Mouse (Mus musculus) CH12.LX (cell line): ENCODE measurements around the gene Myh2. TPM values are rescaled to one million over a fixed set of nuclear protein-coding genes. Genes with fewer than 3 reads are reported as not detected.

Experiments
- DNase-seq: peaks from one replicate; pipeline ENCODE4 v3.0.0-alpha.2; 2013; ENCODE audit errors: extremely low read depth
- H3K27ac ChIP-seq: 2 replicates; pipeline ENCODE4 v1.5.1; 2012; ENCODE audit warnings: low read depth, mild to moderate bottlenecking, control low read depth, moderate library complexity; ENCODE audit not compliant: insufficient read depth
- H3K27me3 ChIP-seq: replicated peaks from 2 replicates; pipeline ENCODE3; 2012; ENCODE audit warnings: inconsistent platforms
- H3K36me3 ChIP-seq, 2 experiments: replicated peaks in 1 of 2; 2 replicates each; pipeline versions ENCODE3 to v1.6.1; 2012; ENCODE audit warnings: inconsistent platforms in 1 of 2, low read length in 1 of 2, mild to moderate bottlenecking in 1 of 2, mixed read lengths in 1 of 2, moderate library complexity in 1 of 2; ENCODE audit not compliant: control insufficient read depth in 1 of 2, insufficient read depth in 1 of 2
- H3K4me1 ChIP-seq, 2 experiments: 2 replicates each; pipeline ENCODE4 v1.6.1; 2012; ENCODE audit warnings: inconsistent platforms in 1 of 2, moderate library complexity in 1 of 2; ENCODE audit not compliant: insufficient read depth in 2 of 2, control insufficient read depth in 1 of 2
- H3K4me2 ChIP-seq: 2 replicates; pipeline ENCODE4 v1.6.1; 2012; ENCODE audit warnings: low read depth, mild to moderate bottlenecking, control low read depth; ENCODE audit not compliant: poor library complexity, insufficient read depth, severe bottlenecking
- H3K4me3 ChIP-seq, 3 experiments: fragments of 150-350 bp in 1 of 3; sonication (generic) in 1 of 3; replicated peaks in 1 of 3; 2 replicates each; pipeline versions ENCODE3 to v1.5.1; 2011 to 2012; ENCODE audit warnings: low read depth in 2 of 3, low read length in 2 of 3, mild to moderate bottlenecking in 2 of 3, moderate library complexity in 2 of 3, control low read depth in 1 of 3, improper control_type of control experiment in 1 of 3, inconsistent platforms in 1 of 3, mixed read lengths in 1 of 3; ENCODE audit not compliant: poor library complexity in 1 of 3
- H3K79me2 ChIP-seq: replicated peaks from 2 replicates; pipeline ENCODE4 v1.6.1; 2012; ENCODE audit warnings: mild to moderate bottlenecking, moderate library complexity; ENCODE audit not compliant: control insufficient read depth, poor library complexity, insufficient read depth, severe bottlenecking; ENCODE audit errors: extremely low read depth
- H3K9ac ChIP-seq: 2 replicates; pipeline ENCODE4 v1.6.1; 2012; ENCODE audit warnings: low read depth, mild to moderate bottlenecking, control low read depth, moderate library complexity; ENCODE audit not compliant: insufficient read depth
- H3K9me3 ChIP-seq: replicated peaks from 2 replicates; pipeline ENCODE3; 2012; ENCODE audit warnings: low read length, inconsistent platforms, mixed read lengths
- CHD2 ChIP-seq: IDR thresholded peaks from 2 replicates; pipeline ENCODE4 v1.6.1; 2011; ENCODE audit warnings: low read length, improper control_type of control experiment
- CTCF ChIP-seq, 2 experiments: IDR thresholded peaks in 1 of 2; conservative IDR thresholded peaks in 1 of 2; 2 replicates each; pipeline ENCODE4 v1.5.1; 2011 to 2012; ENCODE audit warnings: low read depth in 2 of 2, low read length in 2 of 2, improper control_type of control experiment in 1 of 2, inconsistent platforms in 1 of 2, mild to moderate bottlenecking in 1 of 2, moderate library complexity in 1 of 2
- EP300 ChIP-seq: IDR thresholded peaks from 2 replicates; pipeline ENCODE4 v1.6.1; 2011; ENCODE audit warnings: low read length, improper control_type of control experiment
- ETS1 ChIP-seq: conservative IDR thresholded peaks from 2 replicates; pipeline ENCODE4 v1.6.1; 2012; ENCODE audit warnings: low read depth, mild to moderate bottlenecking, inconsistent platforms, low read length, improper control_type of control experiment, moderate library complexity
- HCFC1 ChIP-seq: IDR thresholded peaks from 2 replicates; pipeline ENCODE4 v1.6.1; 2012; ENCODE audit warnings: low read depth, mild to moderate bottlenecking, inconsistent platforms, low read length, improper control_type of control experiment
- MAZ ChIP-seq: IDR thresholded peaks from 2 replicates; pipeline ENCODE4 v1.6.1; 2012; ENCODE audit warnings: low read depth, mild to moderate bottlenecking, inconsistent platforms, low read length, improper control_type of control experiment, moderate library complexity
- MYC ChIP-seq: IDR thresholded peaks from 2 replicates; pipeline ENCODE4 v1.6.1; 2011; ENCODE audit warnings: low read depth, mild to moderate bottlenecking, improper control_type of control experiment, low read length
- POLR2A ChIP-seq: IDR thresholded peaks from 2 replicates; pipeline ENCODE4 v1.6.1; 2011; ENCODE audit warnings: low read depth, mild to moderate bottlenecking, improper control_type of control experiment, low read length
- POLR2AphosphoS2 ChIP-seq: IDR thresholded peaks from 2 replicates; pipeline ENCODE4 v1.6.1; 2011; ENCODE audit warnings: low read depth, low read length, improper control_type of control experiment
- RAD21 ChIP-seq: IDR thresholded peaks from 2 replicates; pipeline ENCODE4 v1.6.1; 2011; ENCODE audit warnings: low read depth, mild to moderate bottlenecking, low read length, improper control_type of control experiment, moderate library complexity
- RCOR1 ChIP-seq: conservative IDR thresholded peaks from 2 replicates; pipeline ENCODE4 v1.6.1; 2012; ENCODE audit warnings: low read depth, mild to moderate bottlenecking, inconsistent platforms, low read length, improper control_type of control experiment
- UBTF ChIP-seq: IDR thresholded peaks from 2 replicates; pipeline ENCODE4 v1.6.1; 2012; ENCODE audit warnings: low read depth, mild to moderate bottlenecking, inconsistent platforms, low read length, improper control_type of control experiment, moderate library complexity
- USF1 ChIP-seq: IDR thresholded peaks from 2 replicates; pipeline ENCODE4 v1.6.1; 2014; ENCODE audit warnings: low read depth, mild to moderate bottlenecking, inconsistent platforms, low read length, improper control_type of control experiment
- ZC3H11A ChIP-seq: IDR thresholded peaks from 2 replicates; pipeline ENCODE4 v1.6.1; 2012; ENCODE audit warnings: low read depth, mild to moderate bottlenecking, inconsistent platforms, low read length, improper control_type of control experiment
- ZKSCAN1 ChIP-seq: IDR thresholded peaks from 2 replicates; pipeline ENCODE4 v1.6.1; 2012; ENCODE audit warnings: low read depth, inconsistent platforms, low read length, improper control_type of control experiment, borderline replicate concordance
- dilution Hi-C: fragments of 300-500 bp; cut with MboI; formaldehyde crosslinking; loops from 2 replicates; pipeline ENCODE4 v1.14.3; 2020; ENCODE audit warnings: low sequenced_read_pairs; ENCODE audit not compliant: extremely low pct_unique_long_range_greater_than_20kb, extremely low pct_ligation_motif_present
- in situ Hi-C: fragments of 300-500 bp; cut with MboI; formaldehyde crosslinking; loops from 3 replicates; pipeline ENCODE4 v1.14.3; 2019; ENCODE audit warnings: low sequenced_read_pairs, low pct_ligation_motif_present, low pct_unique_long_range_greater_than_20kb, mixed read lengths
- polyA plus RNA-seq: library from polyadenylated mRNA; unstranded; fragments of >175 nt; gene quantifications from 2 replicates; pipeline ENCODE4 v1.2.1, GENCODE M21; 2012; ENCODE audit warnings: low read depth; ENCODE audit not compliant: insufficient read length
- total RNA-seq, 2 experiments: library from RNA; depleted of rRNA; stranded (reverse); fragments of 300-350 nt in 1 of 2; fragments of >200 nt in 1 of 2; gene quantifications; 2 replicates each; pipeline ENCODE4 v1.2.3; 2012 to 2014

The Myh2 gene
- total and polyA plus RNA-seq, 3 experiments = 0.04 to 0.08 TPM; not detected in 1

DNA sequence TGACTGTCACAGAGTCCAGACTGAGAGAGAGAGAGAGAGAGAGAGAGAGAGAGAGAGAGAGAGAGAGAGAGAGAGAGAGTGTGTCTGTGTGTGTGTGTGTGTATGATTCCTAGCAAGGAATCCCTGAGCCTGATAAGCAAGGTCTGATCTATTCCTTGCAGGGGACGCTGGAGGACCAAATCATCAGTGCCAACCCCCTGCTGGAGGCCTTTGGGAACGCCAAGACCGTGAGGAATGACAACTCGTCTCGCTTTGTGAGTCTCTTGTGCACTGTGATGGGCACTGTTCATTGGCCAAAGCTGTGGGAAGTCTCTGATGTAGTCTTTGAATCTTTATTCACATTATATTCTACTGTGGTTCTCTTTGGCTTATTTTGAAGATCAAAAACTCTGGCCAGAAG, 5.5 kb downstream of the Myh2 start:
- no peaks in the 10 kb centered on the region for H3K9me3 ChIP-seq
- H3K9ac ChIP-seq = no peak overlapping the region
- no peak overlapping the region for H3K27ac ChIP-seq
- H3K36me3 ChIP-seq = no peaks in the 10 kb centered on the region
- no peak for TF ChIP-seq POLR2AphosphoS2
- H3K27me3 ChIP-seq = no peaks in the 10 kb centered on the region
- dilution Hi-C loops (no loop called here), in situ Hi-C loops (no loop called here)
- no peaks in the 10 kb centered on the region for H3K79me2 ChIP-seq
- DNase-seq = no peak
- H3K4me2 ChIP-seq = no peak overlapping the region
- H3K4me1 ChIP-seq = peaks cover 7 to 14% of the 10 kb centered on the region in 2 experiments
- no peak overlapping the region for H3K4me3 ChIP-seq

DNA sequence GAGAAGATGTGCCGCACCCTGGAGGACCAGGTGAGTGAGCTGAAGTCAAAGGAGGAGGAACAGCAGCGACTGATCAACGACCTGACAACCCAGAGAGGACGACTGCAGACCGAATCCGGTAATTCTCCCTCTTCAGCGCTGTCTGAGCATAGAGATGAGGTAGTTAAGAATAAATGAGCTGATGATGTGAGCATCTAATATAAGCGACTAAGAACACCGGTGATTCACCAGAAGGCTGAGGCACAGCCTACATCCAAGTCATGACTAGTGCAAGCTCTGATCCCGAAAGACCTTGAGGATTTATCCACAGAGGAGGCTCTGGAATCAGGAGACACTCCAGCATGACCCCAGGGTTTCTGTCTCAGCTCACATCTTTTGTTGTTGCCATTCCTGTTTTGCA, 19.5 kb downstream of the Myh2 start:
- dilution Hi-C loops = no loop called here
- in situ Hi-C loops = no loop called here

DNA sequence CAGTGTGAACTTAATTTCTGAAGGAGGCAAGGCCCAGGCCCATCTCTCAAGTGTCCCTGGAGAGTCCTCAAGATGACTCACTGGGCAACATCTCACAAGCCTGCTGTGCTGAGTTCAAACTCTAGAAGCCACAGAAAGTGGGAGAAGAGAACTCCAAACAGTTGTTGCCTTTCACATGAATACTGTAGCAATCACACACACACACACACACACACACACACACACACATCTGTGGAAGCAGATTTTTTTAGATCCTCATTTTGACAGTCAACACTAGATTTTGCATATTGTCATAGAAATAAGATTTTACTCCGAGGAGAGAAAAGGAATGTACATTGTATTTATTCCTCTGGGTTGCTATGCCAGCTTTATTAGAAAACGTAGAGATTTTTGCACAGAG, 20.0 kb downstream of the Myh2 start:
- Histone ChIP-seq H3K9ac (no peak overlapping the region), H3K9me3 (no peaks in the 10 kb centered on the region), H3K79me2 (no peaks in the 10 kb centered on the region), H3K27ac (no peak overlapping the region), H3K36me3 (no peaks in the 10 kb centered on the region), H3K27me3 (no peaks in the 10 kb centered on the region), H3K4me2 (no peak overlapping the region), H3K4me3 (no peak overlapping the region), H3K4me1 (peaks cover 0 to 2% of the 10 kb centered on the region in 2 experiments; a peak in 1 of 4 replicates)
- no peak for DNase-seq
- no peak for TF ChIP-seq MYC
- TF ChIP-seq USF1 = no peak
- no peak for TF ChIP-seq ZKSCAN1
- TF ChIP-seq RAD21 = no peak
- no peak for TF ChIP-seq ETS1
- dilution Hi-C loops = no loop called here
- in situ Hi-C loops = no loop called here

More for the DNA sequence above, 19.5 kb downstream of the Myh2 start:
- Histone ChIP-seq H3K27me3 (no peaks in the 10 kb centered on the region), H3K4me2 (no peak overlapping the region), H3K27ac (no peak overlapping the region), H3K36me3 (no peaks in the 10 kb centered on the region), H3K79me2 (no peaks in the 10 kb centered on the region), H3K4me3 (no peak overlapping the region), H3K9me3 (no peaks in the 10 kb centered on the region), H3K9ac (no peak overlapping the region), H3K4me1 (peaks cover 0 to 2% of the 10 kb centered on the region in 2 experiments; a peak in 1 of 4 replicates)
- no peak for DNase-seq
- no peak for TF ChIP-seq CTCF (conservative IDR thresholded peaks at IDR 0.05 in 1 of 2, IDR thresholded peaks at IDR 0.05 in 1 of 2; ENCODE audit: low read depth in 2 of 2, low read length in 2 of 2)
- no peak for TF ChIP-seq HCFC1
- no peak for TF ChIP-seq MAZ
- TF ChIP-seq POLR2A = no peak
- TF ChIP-seq ZC3H11A = no peak
- no peak for TF ChIP-seq CHD2
- TF ChIP-seq RCOR1 = no peak
- no peak for TF ChIP-seq UBTF
- TF ChIP-seq EP300 = no peak
- TF ChIP-seq MYC = no peak
